Mouse (Mus musculus) kidney, adult 2 months (tissue): ENCODE results near the gene Car5a. TPM values are rescaled to one million over a fixed set of nuclear protein-coding genes. Genes with fewer than 3 reads are reported as not detected.
A peak's percentile ranks its signal among the peaks of the same experiment; 100 is the strongest.

Source experiments
- DNase-seq: peaks from one replicate; pipeline ENCODE4 v3.0.0; 2021
- H3K27ac ChIP-seq: fragments of 200-500 bp; 2 replicates; pipeline ENCODE4 v1.5.1; 2012; ENCODE audit warnings: low read depth, low read length, control low read depth, inconsistent platforms; ENCODE audit not compliant: insufficient read depth
- H3K27me3 ChIP-seq: fragments of 200-500 bp; replicated peaks from 2 replicates; pipeline ENCODE4 v1.6.1; 2012; ENCODE audit warnings: mild to moderate bottlenecking, moderate library complexity, low read length, inconsistent platforms; ENCODE audit not compliant: control insufficient read depth, insufficient read depth
- H3K36me3 ChIP-seq: fragments of 200-500 bp; 2 replicates; pipeline ENCODE4 v1.6.1; 2012; ENCODE audit warnings: mild to moderate bottlenecking, moderate library complexity, low read length, inconsistent platforms; ENCODE audit not compliant: control insufficient read depth, insufficient read depth
- H3K4me1 ChIP-seq: fragments of 200-500 bp; 2 replicates; pipeline ENCODE4 v1.6.1; 2011; ENCODE audit warnings: low read length; ENCODE audit not compliant: control insufficient read depth, insufficient read depth
- H3K4me3 ChIP-seq: fragments of 200-500 bp; 2 replicates; pipeline ENCODE4 v1.5.1; 2011; ENCODE audit warnings: mild to moderate bottlenecking, low read depth, low read length, control low read depth; ENCODE audit not compliant: insufficient read depth
- CTCF ChIP-seq: fragments of 200-500 bp; conservative IDR thresholded peaks from 2 replicates; pipeline ENCODE4 v1.5.1; 2011; ENCODE audit warnings: low read depth, mild to moderate bottlenecking, control low read depth, low read length, moderate library complexity, mixed read lengths; ENCODE audit not compliant: insufficient read depth, insufficient read length
- POLR2A ChIP-seq: fragments of 200-500 bp; IDR thresholded peaks from one replicate; pipeline ENCODE4 v1.6.1; 2011; ENCODE audit warnings: low read depth, low read length, control low read depth
- WGBS: fragments of 180-500 bp; shearing (Covaris S2); methylation state at CpG from one replicate; pipeline ENCODE4 v1.1.7; 2018; 5-methylcytosine and 5-hydroxymethylcytosine counted together
- polyA plus RNA-seq: library from polyadenylated mRNA; depleted of rRNA; stranded (reverse); fragments of >200 nt; gene quantifications from 2 replicates; pipeline ENCODE4 v1.2.3, GENCODE M21; 2012

Car5a gene
- polyA plus RNA-seq, 1 experiment: 13.4 TPM

GRCm38 (mm10) chr8:121885433-121885832 is 59.3 kb downstream of the Car5a start:
- no peak overlapping the region for H3K4me3 ChIP-seq
- no peaks in the 10 kb centered on the region for H3K36me3 ChIP-seq
- no peak for DNase-seq
- no peaks in the 10 kb centered on the region for H3K4me1 ChIP-seq
- no peaks in the 10 kb centered on the region for H3K27me3 ChIP-seq
- no peak for TF ChIP-seq POLR2A
- no peak for TF ChIP-seq CTCF
- WGBS: 91% methylated on average over 6 of the region's 6 CpGs
- no peak overlapping the region for H3K27ac ChIP-seq

- Histone ChIP-seq H3K27me3 (no peaks in the 10 kb centered on the region), H3K4me1 (no peaks in the 10 kb centered on the region), H3K4me3 (no peak overlapping the region), H3K36me3 (no peaks in the 10 kb centered on the region), H3K27ac (no peak overlapping the region)
- no peak for TF ChIP-seq POLR2A
- no peak for TF ChIP-seq CTCF
- no peak for DNase-seq
- WGBS: 96% methylated on average over 9 of the region's 9 CpGs
These were observed 59.7 kb downstream of the Car5a start for GRCm38 (mm10) chr8:121885001-121885400.

GRCm38 (mm10) chr8:121884181-121884580 is 60.5 kb downstream of the Car5a start:
- Histone ChIP-seq H3K36me3 (no peaks in the 10 kb centered on the region), H3K4me1 (no peaks in the 10 kb centered on the region), H3K27ac (no peak overlapping the region), H3K27me3 (no peaks in the 10 kb centered on the region), H3K4me3 (no peak overlapping the region)
- WGBS: 98% methylated on average over 3 of the region's 3 CpGs
- no peak for TF ChIP-seq CTCF
- TF ChIP-seq POLR2A: no peak
- DNase-seq: no peak

- H3K27me3 ChIP-seq: no peaks in the 10 kb centered on the region
- no peak overlapping the region for H3K27ac ChIP-seq
- WGBS: 91% methylated on average over 5 of the region's 5 CpGs
- H3K36me3 ChIP-seq: no peaks in the 10 kb centered on the region
- H3K4me1 ChIP-seq: no peaks in the 10 kb centered on the region
- no peak overlapping the region for H3K4me3 ChIP-seq
- no peak for DNase-seq
- TF ChIP-seq POLR2A: no peak
- TF ChIP-seq CTCF: no peak
These were observed 62.8 kb downstream of the Car5a start for GRCm38 (mm10) chr8:121881921-121882320.

GRCm38 (mm10) chr8:121880818-121881217 is 63.9 kb downstream of the Car5a start:
- Histone ChIP-seq H3K36me3 (no peaks in the 10 kb centered on the region), H3K4me3 (no peak overlapping the region), H3K4me1 (no peaks in the 10 kb centered on the region), H3K27ac (no peak overlapping the region), H3K27me3 (no peaks in the 10 kb centered on the region)
- peak; percentile 34 for DNase-seq
- 43% methylated on average over 1 of the region's 1 CpGs for WGBS
- TF ChIP-seq CTCF: no peak
- no peak for TF ChIP-seq POLR2A

GRCm38 (mm10) chr8:121879712-121880111 is 65.0 kb downstream of the Car5a start:
- WGBS: 93% methylated on average over 3 of the region's 3 CpGs
- Histone ChIP-seq H3K27me3 (no peaks in the 10 kb centered on the region), H3K27ac (no peak overlapping the region), H3K36me3 (no peaks in the 10 kb centered on the region), H3K4me1 (no peaks in the 10 kb centered on the region), H3K4me3 (no peak overlapping the region)
- DNase-seq: no peak
- TF ChIP-seq POLR2A: no peak
- no peak for TF ChIP-seq CTCF

- 71% methylated on average over 7 of the region's 7 CpGs for WGBS
- no peak overlapping the region for H3K27ac ChIP-seq
- H3K27me3 ChIP-seq: no peaks in the 10 kb centered on the region
- H3K36me3 ChIP-seq: no peaks in the 10 kb centered on the region
- H3K4me3 ChIP-seq: no peak overlapping the region
- no peaks in the 10 kb centered on the region for H3K4me1 ChIP-seq
- no peak for TF ChIP-seq CTCF
- no peak for TF ChIP-seq POLR2A
- no peak for DNase-seq
These were observed 66.8 kb downstream of the Car5a start for GRCm38 (mm10) chr8:121877828-121878480.

GRCm38 (mm10) chr8:121877212-121877611 is 67.5 kb downstream of the Car5a start:
- 54% methylated on average over 5 of the region's 5 CpGs for WGBS
- TF ChIP-seq CTCF (no peak), POLR2A (no peak)
- H3K4me1 ChIP-seq: no peaks in the 10 kb centered on the region
- H3K27me3 ChIP-seq: no peaks in the 10 kb centered on the region
- H3K36me3 ChIP-seq: no peaks in the 10 kb centered on the region
- DNase-seq: no peak
- H3K4me3 ChIP-seq: no peak overlapping the region
- H3K27ac ChIP-seq: no peak overlapping the region
